Mouse (Mus musculus): ENCODE measurements around the gene Mad2l2.

DNA sequence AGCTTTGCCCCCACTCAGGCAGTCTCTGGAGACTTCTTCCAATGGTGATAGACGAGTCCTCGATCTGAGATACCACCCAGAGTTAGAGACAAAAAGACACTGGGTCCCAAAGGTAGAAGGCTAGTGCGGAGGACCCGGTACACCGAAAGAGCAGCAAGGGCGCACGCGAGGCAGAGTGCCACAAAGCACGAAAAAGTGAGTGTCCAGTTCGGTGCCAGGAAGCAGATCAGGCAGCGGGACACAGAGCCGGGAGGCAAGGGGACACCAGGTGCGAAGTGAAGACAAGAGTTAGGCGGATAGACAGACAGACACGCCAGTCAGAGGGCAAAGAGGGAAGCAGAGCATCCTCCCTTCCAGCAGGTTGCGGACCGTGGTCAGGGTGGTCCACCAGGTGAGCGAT is at the start of gene Mad2l2:
- TF ChIP-seq POLR2A (IDR thresholded peaks at IDR 0.05; ENCODE audit: borderline replicate concordance, insufficient read depth, low read length) (no peak), CTCF (IDR thresholded peaks at IDR 0.05; ENCODE audit: borderline replicate concordance, insufficient read depth, low read depth, low read length) (no peak)

All from cerebellum, adult 2 months (tissue).